Mouse (Mus musculus): ENCODE data around the gene Gm21083. TPM values are rescaled to one million over a fixed set of nuclear protein-coding genes. Genes with fewer than 3 reads are reported as not detected.
A peak's percentile ranks its signal among the peaks of the same experiment; 100 is the strongest.
"Not testable (repeated sequence)": the region's sequence is repeated elsewhere in the genome, so short reads cannot be mapped to it uniquely, and the experiment has no call there.

The Gm21083 gene
- not detected in 2 replicates for polyA plus RNA-seq (2014; fragmentation: Nextera tagmentation; extraction: Ambion mirVana)

- H3K27me3 ChIP-seq (ENCODE audit: control insufficient read depth, insufficient read depth, low read length); H3K4me3 ChIP-seq (ENCODE audit: low read length); H3K27ac ChIP-seq (ENCODE audit: low read depth, low read length); ATAC-seq (ENCODE audit: low FRiP score, low TSS enrichment); H3K4me1 ChIP-seq (ENCODE audit: control insufficient read depth, insufficient read depth, low read length); H3K9me3 ChIP-seq (ENCODE audit: control insufficient read depth, low read length); H3K9ac ChIP-seq (ENCODE audit: low read depth, low read length); H3K4me2 ChIP-seq (replicated peaks; ENCODE audit: low read depth, low read length); H3K36me3 ChIP-seq (ENCODE audit: control insufficient read depth, insufficient read depth, low read length): not testable (repeated sequence)
- WGBS = no CpG with 5 or more reads among the region's 1 CpGs
Observed at GRCm38 (mm10) chr5:15577033-15577432, at the start of gene Gm21083. Gene Gm21083 (plus strand): TSS chr5:15577333.

DNA sequence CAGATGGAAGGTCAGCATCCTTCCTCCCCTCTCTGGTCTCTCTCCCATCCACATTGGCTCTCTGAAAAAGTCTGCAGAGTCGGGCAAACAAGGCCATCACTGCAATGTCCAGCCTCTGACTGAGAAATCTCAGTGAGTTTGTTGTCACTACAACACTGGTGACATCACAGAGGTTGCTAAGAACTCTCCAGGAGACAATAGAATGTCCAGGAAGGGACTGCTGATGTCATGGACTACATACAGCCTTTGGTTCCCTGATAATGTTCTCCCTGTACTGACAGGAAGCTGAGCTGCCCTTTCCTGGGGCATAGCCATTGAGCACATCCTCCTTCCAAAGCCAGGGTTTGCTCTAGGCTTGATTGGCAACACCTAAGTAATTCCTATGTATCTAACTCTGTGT, 48.0 kb upstream of the Gm21083 start, which contains the start of gene Gm21190:
Gm21190 (minus strand) TSS at position 101 of the 400 bp plus-strand sequence.
- H3K27me3 ChIP-seq (ENCODE audit: control insufficient read depth, insufficient read depth, low read length); H3K4me1 ChIP-seq (ENCODE audit: control insufficient read depth, insufficient read depth, low read length); H3K4me3 ChIP-seq (ENCODE audit: low read length); ATAC-seq (ENCODE audit: low FRiP score, low TSS enrichment); H3K9ac ChIP-seq (ENCODE audit: low read depth, low read length); H3K27ac ChIP-seq (ENCODE audit: low read depth, low read length); H3K9me3 ChIP-seq (ENCODE audit: control insufficient read depth, low read length); H3K4me2 ChIP-seq (replicated peaks; ENCODE audit: low read depth, low read length); H3K36me3 ChIP-seq (ENCODE audit: control insufficient read depth, insufficient read depth, low read length): not testable (repeated sequence)
- WGBS = no CpG with 5 or more reads among the region's 1 CpGs

- WGBS = 74% methylated on average over 6 of the region's 6 CpGs
- H3K4me2 ChIP-seq (replicated peaks; ENCODE audit: low read depth, low read length); ATAC-seq (ENCODE audit: low FRiP score, low TSS enrichment); H3K9ac ChIP-seq (ENCODE audit: low read depth, low read length); H3K9me3 ChIP-seq (ENCODE audit: control insufficient read depth, low read length); H3K4me1 ChIP-seq (ENCODE audit: control insufficient read depth, insufficient read depth, low read length); H3K36me3 ChIP-seq (ENCODE audit: control insufficient read depth, insufficient read depth, low read length); H3K27me3 ChIP-seq (ENCODE audit: control insufficient read depth, insufficient read depth, low read length); H3K27ac ChIP-seq (ENCODE audit: low read depth, low read length); H3K4me3 ChIP-seq (ENCODE audit: low read length): not testable (repeated sequence)
Observed at GRCm38 (mm10) chr5:15548642-15549041, 28.5 kb upstream of the Gm21083 start.

- not testable (repeated sequence) for H3K4me2 ChIP-seq (replicated peaks; ENCODE audit: low read depth, low read length); H3K4me3 ChIP-seq (ENCODE audit: low read length); H3K9ac ChIP-seq (ENCODE audit: low read depth, low read length); H3K27ac ChIP-seq (ENCODE audit: low read depth, low read length); H3K9me3 ChIP-seq (ENCODE audit: control insufficient read depth, low read length); H3K36me3 ChIP-seq (ENCODE audit: control insufficient read depth, insufficient read depth, low read length); ATAC-seq (ENCODE audit: low FRiP score, low TSS enrichment); H3K4me1 ChIP-seq (ENCODE audit: control insufficient read depth, insufficient read depth, low read length); H3K27me3 ChIP-seq (ENCODE audit: control insufficient read depth, insufficient read depth, low read length)
- 39% methylated on average over 1 of the region's 1 CpGs for WGBS
Observed at GRCm38 (mm10) chr5:15549134-15549533, 28.0 kb upstream of the Gm21083 start.

- not testable (repeated sequence) for H3K27ac ChIP-seq (ENCODE audit: low read depth, low read length); H3K4me2 ChIP-seq (replicated peaks; ENCODE audit: low read depth, low read length); H3K9me3 ChIP-seq (ENCODE audit: control insufficient read depth, low read length); H3K9ac ChIP-seq (ENCODE audit: low read depth, low read length); H3K4me3 ChIP-seq (ENCODE audit: low read length); H3K36me3 ChIP-seq (ENCODE audit: control insufficient read depth, insufficient read depth, low read length); H3K27me3 ChIP-seq (ENCODE audit: control insufficient read depth, insufficient read depth, low read length); ATAC-seq (ENCODE audit: low FRiP score, low TSS enrichment); H3K4me1 ChIP-seq (ENCODE audit: control insufficient read depth, insufficient read depth, low read length)
- WGBS = 16% methylated on average over 3 of the region's 3 CpGs
Observed at GRCm38 (mm10) chr5:15549606-15550005, 27.5 kb upstream of the Gm21083 start.

- not testable (repeated sequence) for H3K4me1 ChIP-seq (ENCODE audit: control insufficient read depth, insufficient read depth, low read length); H3K27ac ChIP-seq (ENCODE audit: low read depth, low read length); H3K9ac ChIP-seq (ENCODE audit: low read depth, low read length); H3K36me3 ChIP-seq (ENCODE audit: control insufficient read depth, insufficient read depth, low read length); H3K9me3 ChIP-seq (ENCODE audit: control insufficient read depth, low read length); H3K27me3 ChIP-seq (ENCODE audit: control insufficient read depth, insufficient read depth, low read length); H3K4me2 ChIP-seq (replicated peaks; ENCODE audit: low read depth, low read length); H3K4me3 ChIP-seq (ENCODE audit: low read length)
- peak; percentile 54 for ATAC-seq (ENCODE audit: low FRiP score, low TSS enrichment)
- 67% methylated on average over 1 of the region's 1 CpGs for WGBS
Observed at GRCm38 (mm10) chr5:15558654-15559053, 18.5 kb upstream of the Gm21083 start.

- not testable (repeated sequence) for H3K4me3 ChIP-seq (ENCODE audit: low read length); H3K9me3 ChIP-seq (ENCODE audit: control insufficient read depth, low read length); H3K27me3 ChIP-seq (ENCODE audit: control insufficient read depth, insufficient read depth, low read length); H3K4me2 ChIP-seq (replicated peaks; ENCODE audit: low read depth, low read length); H3K27ac ChIP-seq (ENCODE audit: low read depth, low read length); H3K9ac ChIP-seq (ENCODE audit: low read depth, low read length); H3K4me1 ChIP-seq (ENCODE audit: control insufficient read depth, insufficient read depth, low read length); H3K36me3 ChIP-seq (ENCODE audit: control insufficient read depth, insufficient read depth, low read length)
- 86% methylated on average over 3 of the region's 3 CpGs for WGBS
- ATAC-seq (ENCODE audit: low FRiP score, low TSS enrichment) = peak; percentile 69; the same call in 1 of the 2 replicates
Observed at GRCm38 (mm10) chr5:15561425-15562264, 15.5 kb upstream of the Gm21083 start.

GRCm38 (mm10) chr5:15573735-15574134, 3.4 kb upstream of the Gm21083 start:
- ATAC-seq (ENCODE audit: low FRiP score, low TSS enrichment); H3K9me3 ChIP-seq (ENCODE audit: control insufficient read depth, low read length); H3K27me3 ChIP-seq (ENCODE audit: control insufficient read depth, insufficient read depth, low read length); H3K4me1 ChIP-seq (ENCODE audit: control insufficient read depth, insufficient read depth, low read length); H3K4me2 ChIP-seq (replicated peaks; ENCODE audit: low read depth, low read length); H3K4me3 ChIP-seq (ENCODE audit: low read length); H3K36me3 ChIP-seq (ENCODE audit: control insufficient read depth, insufficient read depth, low read length); H3K9ac ChIP-seq (ENCODE audit: low read depth, low read length); H3K27ac ChIP-seq (ENCODE audit: low read depth, low read length): not testable (repeated sequence)

DNA sequence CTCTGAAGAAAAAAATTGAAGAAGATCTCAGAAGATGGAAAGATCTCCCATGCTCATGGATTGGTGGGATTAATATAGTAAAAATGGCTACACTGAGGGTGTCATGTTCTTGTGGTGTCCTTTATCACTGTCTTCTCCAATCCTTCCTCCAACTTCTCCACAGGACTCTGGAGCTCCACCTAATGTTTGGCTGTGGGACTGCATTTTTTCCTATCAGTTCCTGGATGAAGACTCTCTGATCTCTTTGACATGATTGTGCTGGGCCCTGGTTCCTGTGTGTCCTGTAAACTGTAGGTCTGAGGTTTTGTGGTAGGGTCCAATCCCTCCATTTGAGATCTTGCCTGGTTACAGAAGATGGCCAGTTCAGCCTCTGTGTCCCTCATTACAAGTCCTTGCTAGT, 9.2 kb downstream of the Gm21083 start:
- H3K9ac ChIP-seq (ENCODE audit: low read depth, low read length); H3K4me2 ChIP-seq (replicated peaks; ENCODE audit: low read depth, low read length); H3K4me1 ChIP-seq (ENCODE audit: control insufficient read depth, insufficient read depth, low read length); H3K9me3 ChIP-seq (ENCODE audit: control insufficient read depth, low read length); H3K4me3 ChIP-seq (ENCODE audit: low read length); ATAC-seq (ENCODE audit: low FRiP score, low TSS enrichment); H3K27me3 ChIP-seq (ENCODE audit: control insufficient read depth, insufficient read depth, low read length); H3K27ac ChIP-seq (ENCODE audit: low read depth, low read length); H3K36me3 ChIP-seq (ENCODE audit: control insufficient read depth, insufficient read depth, low read length): not testable (repeated sequence)
